Mouse (Mus musculus): Measurements from ENCODE around the gene Filip1l. TPM values are rescaled to one million over a fixed set of nuclear protein-coding genes. Genes with fewer than 3 reads are reported as not detected.
"Not testable (repeated sequence)": the region's sequence is repeated elsewhere in the genome, so short reads cannot be mapped to it uniquely, and the experiment has no call there.

Filip1l gene
- total RNA-seq, 2 experiments from 2014 or later: 3.4 to 4.1 TPM

DNA sequence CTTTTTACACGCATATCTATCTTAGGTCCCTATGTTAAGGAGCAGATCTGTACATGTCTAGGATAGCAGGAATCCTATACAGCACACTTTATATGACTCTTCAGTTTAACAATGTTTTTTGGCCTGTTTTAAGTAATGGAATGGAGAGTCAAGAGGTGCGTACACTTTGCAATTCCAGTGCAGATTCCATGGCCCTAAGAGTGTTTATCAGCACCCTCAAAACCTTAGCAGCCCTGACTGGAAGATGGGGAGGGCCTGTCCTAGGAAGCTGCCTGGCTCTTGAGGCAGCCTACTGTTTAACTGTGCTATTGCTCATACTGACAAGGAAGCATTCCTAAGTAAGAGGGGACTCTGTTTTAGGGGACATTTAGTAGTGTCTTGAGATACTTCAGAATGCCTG lies 31.4 kb downstream of the Filip1l start:
- intact Hi-C loops (cut with DNase I): no loop called here
- DNase-seq (ENCODE audit: extremely low spot score in 1 of 2, low spot score in 2 of 2): no peak

DNA sequence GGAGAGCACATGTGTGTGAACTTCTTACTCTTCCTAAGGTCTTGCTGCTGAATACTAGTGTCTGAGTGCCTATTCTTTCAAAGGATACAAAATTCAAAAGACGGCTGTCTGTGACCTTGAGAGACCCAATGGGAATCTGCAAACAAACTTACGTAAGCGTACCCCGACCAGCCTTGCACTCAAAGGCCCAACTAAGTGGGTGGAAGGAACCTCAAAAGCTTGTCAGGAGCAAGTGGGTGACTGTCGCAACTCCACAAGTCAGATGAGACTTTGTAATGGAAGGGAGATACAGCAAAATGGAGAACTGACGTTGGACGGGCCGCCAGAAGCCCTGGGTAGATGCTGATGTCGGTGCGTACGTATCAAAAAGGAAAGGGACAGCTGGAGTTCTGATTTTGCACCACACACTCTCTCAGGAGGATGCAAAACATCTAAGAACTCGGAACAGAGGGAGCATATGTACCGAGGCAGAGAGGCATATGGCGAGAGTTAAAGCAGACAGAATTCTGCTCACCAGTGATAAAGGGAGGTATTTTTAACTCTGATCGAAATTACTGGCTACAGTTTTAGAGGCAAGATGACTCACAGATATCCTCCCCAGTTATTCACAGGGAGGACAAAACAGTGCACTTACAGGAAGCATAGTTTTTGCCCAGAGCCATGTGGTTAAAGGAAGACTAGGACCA lies 36.8 kb downstream of the Filip1l start:
- intact Hi-C loops (cut with DNase I): no loop called here
- peak in 1 of 2 experiments; percentile 57 for DNase-seq (ENCODE audit: extremely low spot score in 1 of 2, low spot score in 2 of 2)

DNA sequence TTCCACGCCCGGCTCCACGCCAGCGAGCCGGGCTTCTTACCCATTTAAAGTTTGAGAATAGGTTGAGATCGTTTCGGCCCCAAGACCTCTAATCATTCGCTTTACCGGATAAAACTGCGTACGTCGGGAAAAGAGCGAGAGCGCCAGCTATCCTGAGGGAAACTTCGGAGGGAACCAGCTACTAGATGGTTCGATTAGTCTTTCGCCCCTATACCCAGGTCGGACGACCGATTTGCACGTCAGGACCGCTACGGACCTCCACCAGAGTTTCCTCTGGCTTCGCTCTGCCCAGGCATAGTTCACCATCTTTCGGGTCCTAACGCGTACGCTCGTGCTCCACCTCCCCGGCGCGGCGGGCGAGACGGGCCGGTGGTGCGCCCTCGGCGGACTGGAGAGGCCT lies 38.3 kb downstream of the Filip1l start:
- intact Hi-C loops (cut with DNase I); DNase-seq (ENCODE audit: extremely low spot score in 1 of 2, low spot score in 2 of 2): not testable (repeated sequence)

DNA sequence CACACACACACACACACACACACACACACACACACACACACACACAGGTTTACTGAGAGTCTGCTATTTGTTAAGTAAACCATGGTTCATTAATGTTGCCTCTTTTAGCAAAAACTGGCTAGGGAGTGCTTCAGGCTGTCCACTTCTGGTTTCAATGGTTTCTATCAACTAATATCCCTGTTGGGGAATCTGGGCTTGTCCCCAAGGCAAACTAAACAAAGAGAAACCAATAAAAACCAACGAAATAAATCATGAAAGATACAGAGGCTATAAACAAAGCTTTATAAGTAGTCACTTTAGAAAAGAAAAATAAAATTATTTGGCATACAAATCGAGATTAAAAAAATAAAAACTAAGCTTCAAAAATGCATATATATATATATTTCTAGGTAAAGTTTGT lies 39.6 kb downstream of the Filip1l start:
- no peak for DNase-seq (ENCODE audit: extremely low spot score in 1 of 2, low spot score in 2 of 2)
- intact Hi-C loops (cut with DNase I): no loop called here

DNA sequence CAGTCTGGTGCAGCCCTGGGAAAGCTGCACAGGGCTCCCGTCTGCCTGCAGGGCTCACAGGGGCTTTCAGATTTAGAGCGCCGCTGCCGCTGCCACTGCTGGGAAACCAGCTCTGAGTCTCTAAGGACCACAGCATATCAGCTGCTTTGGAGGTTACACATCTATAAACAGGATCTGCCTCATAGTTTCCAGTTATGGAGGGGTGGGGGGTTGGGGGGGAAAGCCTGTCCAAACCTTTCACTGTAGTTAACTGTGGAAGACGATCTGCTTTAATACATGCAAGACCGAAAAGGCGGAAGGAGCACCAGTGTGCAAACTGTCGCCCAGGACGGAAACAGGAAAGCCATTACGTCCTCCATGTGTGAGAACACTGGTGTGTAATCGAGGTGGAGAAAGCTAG lies 40.3 kb downstream of the Filip1l start:
- peak in 1 of 2 experiments; percentile 53 for DNase-seq (ENCODE audit: extremely low spot score in 1 of 2, low spot score in 2 of 2)
- intact Hi-C loops (cut with DNase I): no loop called here

DNA sequence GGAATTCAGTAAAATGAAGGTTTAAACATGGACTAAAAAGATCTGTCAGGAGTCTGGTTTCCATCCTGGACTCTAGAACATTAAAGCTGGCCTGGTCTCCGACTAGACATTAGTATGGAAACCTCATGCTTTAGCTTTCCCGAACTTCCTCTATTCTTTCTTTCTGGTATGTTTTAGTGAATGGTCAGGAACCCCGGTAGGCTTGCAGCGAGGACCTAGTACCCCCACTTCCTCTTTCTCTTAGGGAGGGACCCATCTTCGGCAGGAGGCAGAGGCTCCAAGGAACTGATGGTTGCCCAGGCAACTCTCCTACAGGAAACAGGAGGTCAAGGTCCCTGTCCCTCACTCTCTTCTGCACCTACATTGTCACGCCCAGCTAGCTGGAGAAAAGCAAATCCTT lies 43.4 kb downstream of the Filip1l start:
- intact Hi-C loops (cut with DNase I): loop anchor here (5.0 kb wide), 1 partner anchor 154 kb away; no protein-coding TSS in a partner anchor
- DNase-seq (ENCODE audit: extremely low spot score in 1 of 2, low spot score in 2 of 2): no peak

DNA sequence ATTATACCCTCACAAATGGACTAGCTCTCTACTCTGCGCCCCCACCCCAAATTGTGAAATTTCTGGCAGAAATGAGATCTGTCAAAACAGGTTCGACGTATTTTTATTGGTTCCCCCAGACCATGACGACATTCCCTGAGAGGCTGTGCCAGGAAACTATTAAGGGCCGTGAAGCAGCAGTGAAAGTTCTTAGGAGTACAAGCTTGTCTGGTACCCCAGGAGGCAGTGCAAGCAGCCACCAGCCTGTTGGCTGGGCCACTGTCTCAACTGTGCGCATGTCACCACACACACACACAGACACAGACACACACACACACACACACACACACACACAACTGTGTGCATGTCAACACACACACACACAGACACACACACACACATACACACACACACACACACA lies 45.0 kb downstream of the Filip1l start:
- no peak for DNase-seq (ENCODE audit: extremely low spot score in 1 of 2, low spot score in 2 of 2)
- intact Hi-C loops (cut with DNase I): loop anchor here (5.0 kb wide), 1 partner anchor 156 kb away; no protein-coding TSS in a partner anchor

DNA sequence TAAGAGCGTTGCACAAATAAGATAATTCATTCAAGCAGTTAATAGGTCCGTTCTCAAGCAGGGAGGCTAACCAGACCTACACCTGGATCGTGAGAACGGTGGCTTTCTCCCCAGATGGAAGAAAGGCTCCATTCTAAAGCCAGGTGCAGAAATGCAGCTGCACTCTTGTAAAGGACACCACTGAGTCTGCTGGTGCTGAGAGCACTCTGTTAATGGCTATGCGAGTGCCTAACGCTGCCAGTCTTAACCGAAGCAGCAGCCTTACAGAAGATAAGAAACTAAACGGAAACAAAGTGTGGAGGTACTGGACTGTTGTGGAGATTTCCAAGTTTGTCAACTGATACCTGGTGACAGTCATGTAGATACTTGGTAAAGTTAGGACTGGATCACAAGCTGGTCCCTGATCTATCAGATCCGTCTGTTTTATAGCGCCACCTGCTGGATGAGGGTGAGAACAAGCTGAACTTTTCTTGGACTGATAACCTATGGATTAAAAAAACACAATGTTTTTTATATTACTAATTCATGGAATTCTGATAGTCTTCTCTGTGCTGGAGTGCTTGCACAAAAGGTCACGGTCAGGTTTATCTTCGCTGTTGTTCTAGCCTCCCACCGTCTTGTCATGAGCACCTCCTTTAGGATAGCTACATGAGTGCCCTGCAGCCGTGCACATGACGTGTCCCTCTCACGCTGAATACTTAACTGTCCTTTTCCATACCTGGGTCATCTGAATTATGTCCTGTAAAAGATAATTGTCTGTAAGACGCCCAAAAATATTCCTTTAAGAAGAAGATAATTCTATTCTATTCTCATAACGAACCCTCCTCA lies 45.7 kb downstream of the Filip1l start:
- peak; percentile 51 to 70 for DNase-seq (ENCODE audit: extremely low spot score in 1 of 2, low spot score in 2 of 2)
- intact Hi-C loops (cut with DNase I): loop anchor here (5.0 kb wide), 1 partner anchor 156 kb away; no protein-coding TSS in a partner anchor

DNA sequence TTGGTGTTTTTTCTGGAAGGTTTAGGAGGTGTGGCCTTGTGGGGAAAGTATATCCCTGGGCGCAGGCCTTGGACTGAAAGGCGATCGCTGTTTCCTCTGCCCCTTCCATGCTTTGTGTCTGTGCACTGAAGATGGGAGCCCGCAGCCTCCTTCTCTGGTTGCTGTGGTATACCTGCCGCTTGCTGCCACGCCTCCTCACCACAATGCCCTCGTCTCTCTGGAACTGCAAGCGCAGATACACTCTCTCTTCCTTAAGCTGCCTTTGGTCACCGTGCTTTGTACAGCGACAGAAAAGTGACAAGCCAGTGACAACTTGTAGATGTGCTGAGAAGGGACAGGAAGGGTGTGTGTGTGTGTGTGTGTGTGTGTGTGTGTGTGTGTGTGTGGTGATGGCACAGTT lies 46.7 kb downstream of the Filip1l start:
- no peak for DNase-seq (ENCODE audit: extremely low spot score in 1 of 2, low spot score in 2 of 2)
- intact Hi-C loops (cut with DNase I): loop anchor here (5.0 kb wide), 1 partner anchor 157 kb away; no protein-coding TSS in a partner anchor

DNA sequence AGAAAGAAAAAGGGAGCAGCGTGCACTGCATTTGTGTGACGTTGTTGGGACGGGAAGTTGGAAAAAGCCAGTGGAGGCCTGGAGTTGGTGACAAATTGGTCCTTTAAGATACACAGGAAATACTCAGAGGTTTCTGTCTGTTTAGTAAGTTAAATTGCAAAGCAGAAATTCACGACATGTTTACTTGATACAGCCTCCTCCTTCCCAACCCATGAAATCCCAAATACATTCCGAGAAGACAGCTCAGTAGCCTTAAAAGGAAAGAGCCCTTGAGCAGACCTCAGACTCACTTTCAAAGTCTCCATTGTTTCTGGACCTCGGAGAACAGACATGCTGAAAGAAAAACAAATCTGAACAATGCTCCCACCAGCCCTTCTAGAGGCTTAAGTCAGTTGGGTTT lies 48.8 kb downstream of the Filip1l start:
- intact Hi-C loops (cut with DNase I): no loop called here
- no peak for DNase-seq (ENCODE audit: extremely low spot score in 1 of 2, low spot score in 2 of 2)

DNA sequence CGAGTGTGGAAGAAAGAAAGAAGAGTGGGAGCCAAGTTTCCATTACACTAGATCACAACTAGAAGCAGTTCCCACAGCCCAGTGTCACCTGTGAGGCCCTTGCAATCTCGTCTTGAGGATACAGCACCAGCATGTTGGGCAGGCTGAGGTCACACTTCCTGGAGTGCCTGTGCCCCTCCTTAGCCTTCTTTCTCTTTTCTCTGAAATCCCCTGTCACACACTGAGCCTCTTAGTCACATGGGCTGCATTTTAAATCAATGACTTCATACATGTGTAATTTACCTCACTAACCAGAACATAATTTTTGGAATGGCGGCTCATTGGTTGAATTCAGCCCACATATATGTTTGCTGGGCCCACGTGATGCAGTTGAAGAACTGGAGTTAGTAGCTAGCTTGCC lies 50.0 kb downstream of the Filip1l start:
- intact Hi-C loops (cut with DNase I): no loop called here

DNA sequence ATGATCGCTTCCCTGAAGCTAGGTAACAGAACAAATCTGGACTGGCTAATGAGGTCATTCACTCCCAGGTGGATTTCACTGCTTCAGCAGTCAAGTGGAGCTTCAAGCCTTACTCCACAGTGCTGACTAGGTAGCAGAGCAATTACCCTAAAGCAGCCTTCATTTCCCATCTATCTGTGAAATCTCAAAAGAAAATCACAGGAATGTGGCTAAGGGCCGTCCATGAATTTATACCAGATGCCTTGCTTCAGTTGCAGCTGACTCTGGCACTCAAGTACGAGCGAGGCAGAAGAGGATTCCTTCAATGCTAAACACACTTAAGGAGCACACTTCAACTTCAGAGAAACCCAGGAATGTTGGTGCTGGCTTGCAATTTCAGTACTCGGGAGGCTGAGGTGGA lies 50.9 kb downstream of the Filip1l start:
- no peak for DNase-seq (ENCODE audit: extremely low spot score in 1 of 2, low spot score in 2 of 2)
- intact Hi-C loops (cut with DNase I): no loop called here

More for the DNA sequence above, 50.0 kb downstream of the Filip1l start:
- DNase-seq (ENCODE audit: extremely low spot score in 1 of 2, low spot score in 2 of 2): no peak

DNA sequence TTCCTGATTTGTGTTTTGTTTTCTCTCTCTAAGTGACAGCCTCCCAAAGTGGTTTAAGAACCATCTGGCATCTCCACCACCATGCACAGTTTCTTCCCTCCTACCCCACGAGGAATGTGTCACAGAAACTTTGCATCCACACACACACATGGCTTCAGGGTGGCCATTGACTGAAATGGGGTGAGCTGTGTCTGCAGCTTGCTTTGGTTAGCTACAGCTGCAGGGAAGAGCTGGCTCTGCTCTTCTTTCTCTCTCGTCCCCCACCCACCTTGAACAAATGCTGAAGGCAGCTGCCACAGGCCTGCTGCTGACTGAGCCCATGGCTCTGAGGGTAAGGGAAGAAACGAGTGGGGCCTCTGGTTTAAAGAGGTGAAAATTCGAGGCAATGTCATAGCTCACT lies 59.9 kb downstream of the Filip1l start:
- intact Hi-C loops (cut with DNase I): no loop called here
- no peak for DNase-seq (ENCODE audit: extremely low spot score in 1 of 2, low spot score in 2 of 2)

DNA sequence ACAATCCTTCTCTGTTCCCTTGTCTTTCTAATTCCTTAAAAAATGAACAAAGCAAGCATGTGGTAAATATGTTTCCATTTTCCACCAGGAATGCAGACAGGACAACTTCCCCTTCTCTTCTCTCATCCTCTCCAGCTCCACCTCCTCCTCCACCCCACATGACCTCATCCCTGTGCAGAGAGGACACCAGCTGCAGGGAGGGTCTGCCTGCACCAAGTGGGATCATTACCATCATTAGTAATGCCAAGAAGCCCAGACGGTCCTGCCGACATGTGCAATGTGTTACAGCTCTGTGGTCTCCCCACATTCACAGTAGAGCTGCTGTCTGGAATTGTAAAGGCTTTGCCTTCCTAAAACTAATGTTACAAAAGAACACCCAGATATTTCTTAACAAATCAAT lies 63.2 kb downstream of the Filip1l start:
- intact Hi-C loops (cut with DNase I): no loop called here
- DNase-seq (ENCODE audit: extremely low spot score in 1 of 2, low spot score in 2 of 2): no peak

DNA sequence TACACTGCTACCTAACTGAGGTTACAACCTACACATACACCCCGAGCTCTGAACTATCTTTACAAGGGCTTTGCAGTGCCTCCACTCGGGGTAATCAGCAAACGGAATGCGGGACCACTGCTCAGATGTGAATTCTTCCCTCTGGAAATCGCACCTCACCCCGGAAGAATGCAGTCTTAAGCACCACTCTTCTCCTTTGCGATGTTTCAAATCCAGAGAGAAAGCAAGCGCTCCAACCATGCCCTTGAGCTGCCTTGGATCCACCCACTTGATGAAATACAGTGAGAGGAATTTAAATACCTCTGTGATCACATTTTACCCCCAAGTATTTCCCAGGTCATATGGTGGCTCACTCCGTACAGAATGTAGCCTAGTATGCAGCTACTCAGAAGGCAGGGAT lies 64.1 kb downstream of the Filip1l start:
- DNase-seq (ENCODE audit: extremely low spot score in 1 of 2, low spot score in 2 of 2): no peak
- intact Hi-C loops (cut with DNase I): no loop called here

DNA sequence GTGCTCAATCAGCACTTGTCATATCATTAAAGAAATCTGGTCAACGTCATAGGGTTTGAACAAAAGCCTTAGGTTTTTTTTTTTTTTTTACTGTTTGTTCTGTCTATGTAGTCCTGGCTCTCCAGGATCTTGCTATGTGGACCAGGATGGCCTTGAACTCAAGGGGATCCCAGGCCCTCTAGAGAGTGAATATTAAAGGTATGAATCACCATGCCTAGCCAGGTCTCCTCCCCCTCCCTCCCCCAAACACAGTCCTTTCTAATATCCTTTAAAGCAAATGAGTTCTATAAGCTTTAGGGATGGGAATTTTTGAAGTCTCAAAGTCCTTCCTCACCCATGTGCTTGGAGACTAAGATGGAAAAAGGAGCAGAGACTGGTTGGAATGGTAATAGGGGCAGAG lies 65.1 kb downstream of the Filip1l start:
- DNase-seq (ENCODE audit: extremely low spot score in 1 of 2, low spot score in 2 of 2): no peak
- intact Hi-C loops (cut with DNase I): no loop called here

DNA sequence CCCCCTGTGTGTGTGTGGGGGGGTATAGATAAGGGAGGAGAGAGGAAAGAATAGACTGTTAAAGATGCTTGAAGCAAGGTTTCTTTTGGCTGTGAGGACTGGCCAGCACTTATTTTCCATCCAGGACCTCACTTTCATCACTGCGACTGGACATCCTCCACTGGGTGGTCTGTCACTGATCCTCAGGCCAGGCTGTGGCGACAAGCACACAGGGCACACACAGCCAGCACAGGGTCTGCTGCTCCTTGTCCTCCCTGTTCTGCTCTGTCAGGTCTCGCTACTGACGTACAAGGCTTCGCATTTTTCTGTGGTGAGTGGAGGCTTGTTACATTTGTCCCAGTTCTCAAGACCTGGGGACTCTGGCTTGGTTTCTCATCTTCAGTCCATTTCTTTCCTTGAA lies 66.4 kb downstream of the Filip1l start:
- intact Hi-C loops (cut with DNase I): no loop called here
- DNase-seq (ENCODE audit: extremely low spot score in 1 of 2, low spot score in 2 of 2): no peak

DNA sequence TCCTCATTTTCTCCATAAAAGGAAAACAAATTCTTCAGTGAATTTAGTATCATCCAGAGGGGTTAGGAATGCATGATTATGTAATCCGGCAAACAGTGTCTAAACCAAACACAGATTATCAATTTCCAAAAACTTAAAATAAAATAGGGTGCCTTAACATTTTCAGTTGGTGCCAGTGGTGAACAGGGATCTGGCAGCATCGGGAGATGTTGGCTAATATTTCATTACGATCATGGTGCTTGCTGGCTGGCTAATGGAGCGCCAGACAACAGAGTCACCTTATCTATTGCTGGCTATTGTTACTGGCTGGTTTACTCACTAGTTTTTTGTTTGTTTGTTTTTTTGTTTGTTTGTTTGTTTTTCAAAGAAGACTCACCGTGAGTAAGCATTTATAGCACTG lies 67.0 kb downstream of the Filip1l start:
- no peak for DNase-seq (ENCODE audit: extremely low spot score in 1 of 2, low spot score in 2 of 2)
- intact Hi-C loops (cut with DNase I): no loop called here

DNA sequence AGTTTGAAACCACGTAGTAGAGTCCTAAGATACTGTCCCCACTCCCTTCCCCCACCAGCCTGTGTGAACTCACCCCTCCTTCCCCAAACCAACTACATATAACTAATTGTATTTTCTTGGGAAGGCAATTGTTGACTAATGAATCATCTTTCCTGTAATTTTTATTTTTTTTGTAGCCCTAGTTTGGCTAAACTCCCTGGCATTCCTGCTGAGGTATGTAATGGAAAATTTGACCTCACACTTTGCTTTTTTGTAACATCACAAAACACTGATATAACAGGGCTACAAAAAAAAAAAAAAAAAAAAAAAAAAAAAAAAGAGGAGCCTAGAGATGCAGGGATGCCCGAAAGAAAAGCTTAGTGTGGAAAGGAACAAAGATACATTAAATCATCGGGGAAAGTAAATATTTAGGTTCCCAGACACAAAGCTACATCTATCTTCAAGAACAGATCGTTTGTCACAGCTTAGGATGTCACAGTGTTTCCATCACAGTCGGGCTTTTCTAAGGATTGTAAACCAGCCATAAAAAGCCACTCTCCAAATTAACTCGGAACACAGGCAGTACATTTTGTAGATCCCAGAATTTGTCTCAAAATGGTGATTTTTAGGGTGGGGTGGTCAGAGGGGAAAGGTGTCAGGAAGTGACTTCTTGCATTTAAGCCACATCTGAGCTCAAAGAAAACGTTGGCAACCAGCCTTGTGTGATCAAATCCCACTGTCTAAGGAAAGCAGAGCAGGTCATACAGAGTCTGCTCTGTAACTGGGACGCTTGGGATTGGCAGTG lies 68.1 kb downstream of the Filip1l start:
- intact Hi-C loops (cut with DNase I): no loop called here

More for the DNA sequence above, 68.1 kb downstream of the Filip1l start:
- DNase-seq (ENCODE audit: extremely low spot score in 1 of 2, low spot score in 2 of 2): no peak

Data from left cerebral cortex, postnatal 10 days (tissue).